Mouse (Mus musculus) G1E (cell line): Measurements from ENCODE around the gene Wdfy2.

Source experiments
- CTCF ChIP-seq: IDR thresholded peaks from 2 replicates; pipeline ENCODE4 v1.5.1; 2012; ENCODE audit warnings: low read depth, low read length, inconsistent platforms, mixed read lengths
- GATA1 ChIP-seq: IDR thresholded peaks from 2 replicates; pipeline ENCODE4 v1.6.1; 2012; ENCODE audit warnings: borderline replicate concordance, low read length, inconsistent platforms, mixed read lengths
- GATA2 ChIP-seq: IDR thresholded peaks from 2 replicates; pipeline ENCODE4 v1.6.1; 2012; ENCODE audit warnings: low read depth, low read length, inconsistent platforms, borderline replicate concordance
- TAL1 ChIP-seq: conservative IDR thresholded peaks from 2 replicates; pipeline ENCODE4 v1.6.1; 2012; ENCODE audit warnings: low read depth, low read length, inconsistent platforms, mixed read lengths

DNA sequence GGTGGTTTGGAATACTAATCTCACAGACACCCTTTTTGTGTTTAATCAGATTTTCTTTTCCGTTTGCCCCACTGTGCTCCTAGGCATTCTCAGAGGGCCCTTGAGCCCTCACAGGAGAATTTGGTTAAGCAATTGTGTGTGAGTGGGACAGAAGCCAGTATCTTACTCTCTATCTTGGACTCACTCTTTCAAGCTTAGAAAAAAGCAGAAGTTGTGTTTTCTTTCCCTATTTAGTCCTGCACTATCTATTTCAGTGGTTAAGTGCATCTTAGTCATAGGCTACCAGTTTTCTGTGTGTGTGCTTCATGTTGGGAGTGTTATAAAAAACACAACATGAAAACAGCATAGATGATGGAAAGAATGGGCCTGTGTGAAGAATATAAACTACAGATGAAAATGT lies 142.3 kb downstream of the Wdfy2 start:
- TF ChIP-seq CTCF = no peak
- TF ChIP-seq TAL1 = no peak
- no peak for TF ChIP-seq GATA1
- no peak for TF ChIP-seq GATA2
